Mouse (Mus musculus) lung, postnatal 25 days (tissue): Measurements from ENCODE around the gene Tnfrsf25.

Experiments used
- DNase-seq: peaks from one replicate; pipeline ENCODE4 v3.0.0; 2022; ENCODE audit warnings: low spot score

Gene Tnfrsf25

GRCm38 (mm10) chr4:152115921-152116612 lies at the start of gene Tnfrsf25:
Gene Tnfrsf25 (plus strand): TSS chr4:152115934.
- no peak for DNase-seq

GRCm38 (mm10) chr4:152067280-152067679 lies 48.5 kb upstream of the Tnfrsf25 start:
- no peak for DNase-seq

- DNase-seq: no peak
Measured at GRCm38 (mm10) chr4:152068166-152068724, 47.5 kb upstream of the Tnfrsf25 start.

- DNase-seq: no peak
Measured at GRCm38 (mm10) chr4:152069245-152069644, 46.5 kb upstream of the Tnfrsf25 start.

- no peak for DNase-seq
Measured at GRCm38 (mm10) chr4:152070494-152071396, 45.0 kb upstream of the Tnfrsf25 start.

- DNase-seq: peak; percentile 78
Measured at GRCm38 (mm10) chr4:152072121-152072601, 43.6 kb upstream of the Tnfrsf25 start, which contains the start of gene Plekhg5. Gene Plekhg5 (plus strand): TSS chr4:152072498.

GRCm38 (mm10) chr4:152072655-152073054 lies 43.1 kb upstream of the Tnfrsf25 start:
- no peak for DNase-seq

GRCm38 (mm10) chr4:152073715-152074114 lies 42.0 kb upstream of the Tnfrsf25 start:
- DNase-seq: no peak

- DNase-seq: no peak
Measured at GRCm38 (mm10) chr4:152074548-152074947, 41.2 kb upstream of the Tnfrsf25 start.

GRCm38 (mm10) chr4:152077191-152077590 lies 38.5 kb upstream of the Tnfrsf25 start:
- no peak for DNase-seq

GRCm38 (mm10) chr4:152078105-152078530 lies 37.6 kb upstream of the Tnfrsf25 start:
- DNase-seq: no peak

- no peak for DNase-seq
Measured at GRCm38 (mm10) chr4:152079261-152079660, 36.5 kb upstream of the Tnfrsf25 start.

- no peak for DNase-seq
Measured at GRCm38 (mm10) chr4:152079931-152080330, 35.8 kb upstream of the Tnfrsf25 start.

- no peak for DNase-seq
Measured at GRCm38 (mm10) chr4:152083611-152084220, 32.0 kb upstream of the Tnfrsf25 start.

- no peak for DNase-seq
Measured at GRCm38 (mm10) chr4:152084616-152085015, 31.1 kb upstream of the Tnfrsf25 start.

- DNase-seq: no peak
Measured at GRCm38 (mm10) chr4:152086505-152087210, 29.1 kb upstream of the Tnfrsf25 start.

GRCm38 (mm10) chr4:152087211-152088081 lies 28.3 kb upstream of the Tnfrsf25 start:
- DNase-seq: no peak

- DNase-seq: peak; percentile 53
Measured at GRCm38 (mm10) chr4:152088133-152088532, 27.6 kb upstream of the Tnfrsf25 start.

GRCm38 (mm10) chr4:152088556-152089120 lies 27.1 kb upstream of the Tnfrsf25 start:
- DNase-seq: no peak

- no peak for DNase-seq
Measured at GRCm38 (mm10) chr4:152090191-152090590, 25.5 kb upstream of the Tnfrsf25 start.
